Mouse (Mus musculus): ENCODE results near the gene Vash1. TPM values are rescaled to one million over a fixed set of nuclear protein-coding genes. Genes with fewer than 3 reads are reported as not detected.

Vash1 gene
- polyA plus RNA-seq, 1 experiment from 2014 or later: not detected

GRCm38 (mm10) chr12:86690700-86691485 lies 12.4 kb downstream of the Vash1 start:
- H3K4me3 ChIP-seq (ENCODE audit: inconsistent target): no peak overlapping the region
- 52% methylated on average over 12 of the region's 12 CpGs for WGBS (ENCODE audit: missing documents)
- H3K79me2 ChIP-seq (ENCODE audit: inconsistent target): no peaks in the 10 kb centered on the region
- no peak overlapping the region for H3K27ac ChIP-seq
- H3K36me3 ChIP-seq (ENCODE audit: inconsistent target): no peaks in the 10 kb centered on the region

- Histone ChIP-seq H3K36me3 (ENCODE audit: inconsistent target) (no peaks in the 10 kb centered on the region), H3K4me3 (ENCODE audit: inconsistent target) (no peak overlapping the region), H3K79me2 (ENCODE audit: inconsistent target) (no peaks in the 10 kb centered on the region), H3K27ac (no peak overlapping the region)
- WGBS (ENCODE audit: missing documents): 80% methylated on average over 5 of the region's 5 CpGs
Measured at GRCm38 (mm10) chr12:86692471-86693356, 14.2 kb downstream of the Vash1 start.

GRCm38 (mm10) chr12:86693389-86693788 lies 14.9 kb downstream of the Vash1 start:
- Histone ChIP-seq H3K4me3 (ENCODE audit: inconsistent target) (no peak overlapping the region), H3K36me3 (ENCODE audit: inconsistent target) (no peaks in the 10 kb centered on the region), H3K27ac (no peak overlapping the region), H3K79me2 (ENCODE audit: inconsistent target) (no peaks in the 10 kb centered on the region)

- H3K4me3 ChIP-seq (ENCODE audit: inconsistent target): no peak overlapping the region
- no peaks in the 10 kb centered on the region for H3K36me3 ChIP-seq (ENCODE audit: inconsistent target)
- H3K79me2 ChIP-seq (ENCODE audit: inconsistent target): no peaks in the 10 kb centered on the region
- 60% methylated on average over 1 of the region's 1 CpGs for WGBS (ENCODE audit: missing documents)
- H3K27ac ChIP-seq: peak overlapping the region; percentile 25
Measured at GRCm38 (mm10) chr12:86694441-86694840, 15.9 kb downstream of the Vash1 start.

GRCm38 (mm10) chr12:86697996-86698395 lies 19.5 kb downstream of the Vash1 start:
- Histone ChIP-seq H3K4me3 (ENCODE audit: inconsistent target) (no peak overlapping the region), H3K27ac (no peak overlapping the region), H3K79me2 (ENCODE audit: inconsistent target) (no peaks in the 10 kb centered on the region), H3K36me3 (ENCODE audit: inconsistent target) (no peaks in the 10 kb centered on the region)
- 94% methylated on average over 2 of the region's 2 CpGs for WGBS (ENCODE audit: missing documents)

GRCm38 (mm10) chr12:86698537-86698936 lies 20.0 kb downstream of the Vash1 start:
- H3K79me2 ChIP-seq (ENCODE audit: inconsistent target): no peaks in the 10 kb centered on the region
- no peaks in the 10 kb centered on the region for H3K36me3 ChIP-seq (ENCODE audit: inconsistent target)
- H3K27ac ChIP-seq: no peak overlapping the region
- H3K4me3 ChIP-seq (ENCODE audit: inconsistent target): no peak overlapping the region

- Histone ChIP-seq H3K36me3 (ENCODE audit: inconsistent target) (no peaks in the 10 kb centered on the region), H3K79me2 (ENCODE audit: inconsistent target) (no peaks in the 10 kb centered on the region), H3K4me3 (ENCODE audit: inconsistent target) (no peak overlapping the region), H3K27ac (no peak overlapping the region)
- 83% methylated on average over 19 of the region's 19 CpGs for WGBS (ENCODE audit: missing documents)
Measured at GRCm38 (mm10) chr12:86699965-86700926, 21.7 kb downstream of the Vash1 start.

- H3K4me3 ChIP-seq (ENCODE audit: inconsistent target): no peak overlapping the region
- no peaks in the 10 kb centered on the region for H3K36me3 ChIP-seq (ENCODE audit: inconsistent target)
- no peak overlapping the region for H3K27ac ChIP-seq
- WGBS (ENCODE audit: missing documents): 85% methylated on average over 4 of the region's 4 CpGs
- H3K79me2 ChIP-seq (ENCODE audit: inconsistent target): no peaks in the 10 kb centered on the region
Measured at GRCm38 (mm10) chr12:86700927-86701310, 22.4 kb downstream of the Vash1 start.

GRCm38 (mm10) chr12:86701491-86701890 lies 23.0 kb downstream of the Vash1 start:
- H3K27ac ChIP-seq: no peak overlapping the region
- H3K36me3 ChIP-seq (ENCODE audit: inconsistent target): no peaks in the 10 kb centered on the region
- 96% methylated on average over 4 of the region's 4 CpGs for WGBS (ENCODE audit: missing documents)
- no peaks in the 10 kb centered on the region for H3K79me2 ChIP-seq (ENCODE audit: inconsistent target)
- H3K4me3 ChIP-seq (ENCODE audit: inconsistent target): no peak overlapping the region

GRCm38 (mm10) chr12:86702690-86703089 lies 24.2 kb downstream of the Vash1 start:
- Histone ChIP-seq H3K79me2 (ENCODE audit: inconsistent target) (no peaks in the 10 kb centered on the region), H3K4me3 (ENCODE audit: inconsistent target) (no peak overlapping the region), H3K36me3 (ENCODE audit: inconsistent target) (no peaks in the 10 kb centered on the region), H3K27ac (no peak overlapping the region)
- WGBS (ENCODE audit: missing documents): 96% methylated on average over 3 of the region's 3 CpGs

GRCm38 (mm10) chr12:86705843-86706242 lies 27.3 kb downstream of the Vash1 start:
- Histone ChIP-seq H3K36me3 (ENCODE audit: inconsistent target) (no peaks in the 10 kb centered on the region), H3K27ac (no peak overlapping the region), H3K79me2 (ENCODE audit: inconsistent target) (no peaks in the 10 kb centered on the region), H3K4me3 (ENCODE audit: inconsistent target) (no peak overlapping the region)
- WGBS (ENCODE audit: missing documents): 98% methylated on average over 5 of the region's 5 CpGs

GRCm38 (mm10) chr12:86714026-86714425 lies 35.5 kb downstream of the Vash1 start:
- no peak overlapping the region for H3K27ac ChIP-seq
- WGBS (ENCODE audit: missing documents): 22% methylated on average over 5 of the region's 5 CpGs
- H3K36me3 ChIP-seq (ENCODE audit: inconsistent target): no peaks in the 10 kb centered on the region
- no peaks in the 10 kb centered on the region for H3K79me2 ChIP-seq (ENCODE audit: inconsistent target)
- H3K4me3 ChIP-seq (ENCODE audit: inconsistent target): no peak overlapping the region

GRCm38 (mm10) chr12:86715401-86715800 lies 36.9 kb downstream of the Vash1 start:
- 78% methylated on average over 4 of the region's 5 CpGs for WGBS (ENCODE audit: missing documents)
- H3K36me3 ChIP-seq (ENCODE audit: inconsistent target): no peaks in the 10 kb centered on the region
- H3K27ac ChIP-seq: no peak overlapping the region
- H3K79me2 ChIP-seq (ENCODE audit: inconsistent target): no peaks in the 10 kb centered on the region
- no peak overlapping the region for H3K4me3 ChIP-seq (ENCODE audit: inconsistent target)

- Histone ChIP-seq H3K27ac (no peak overlapping the region), H3K36me3 (ENCODE audit: inconsistent target) (no peaks in the 10 kb centered on the region), H3K79me2 (ENCODE audit: inconsistent target) (no peaks in the 10 kb centered on the region), H3K4me3 (ENCODE audit: inconsistent target) (no peak overlapping the region)
- WGBS (ENCODE audit: missing documents): 96% methylated on average over 11 of the region's 11 CpGs
Measured at GRCm38 (mm10) chr12:86716962-86717361, 38.5 kb downstream of the Vash1 start.
